Mouse (Mus musculus): Measurements from ENCODE around the gene Dram2. TPM values are rescaled to one million over a fixed set of nuclear protein-coding genes. Genes with fewer than 3 reads are reported as not detected.

The Dram2 gene
- 76.4 and 79.1 TPM in 2 replicates for polyA plus RNA-seq (2015; fragmentation: Nextera tagmentation; extraction: Ambion mirVana)

DNA sequence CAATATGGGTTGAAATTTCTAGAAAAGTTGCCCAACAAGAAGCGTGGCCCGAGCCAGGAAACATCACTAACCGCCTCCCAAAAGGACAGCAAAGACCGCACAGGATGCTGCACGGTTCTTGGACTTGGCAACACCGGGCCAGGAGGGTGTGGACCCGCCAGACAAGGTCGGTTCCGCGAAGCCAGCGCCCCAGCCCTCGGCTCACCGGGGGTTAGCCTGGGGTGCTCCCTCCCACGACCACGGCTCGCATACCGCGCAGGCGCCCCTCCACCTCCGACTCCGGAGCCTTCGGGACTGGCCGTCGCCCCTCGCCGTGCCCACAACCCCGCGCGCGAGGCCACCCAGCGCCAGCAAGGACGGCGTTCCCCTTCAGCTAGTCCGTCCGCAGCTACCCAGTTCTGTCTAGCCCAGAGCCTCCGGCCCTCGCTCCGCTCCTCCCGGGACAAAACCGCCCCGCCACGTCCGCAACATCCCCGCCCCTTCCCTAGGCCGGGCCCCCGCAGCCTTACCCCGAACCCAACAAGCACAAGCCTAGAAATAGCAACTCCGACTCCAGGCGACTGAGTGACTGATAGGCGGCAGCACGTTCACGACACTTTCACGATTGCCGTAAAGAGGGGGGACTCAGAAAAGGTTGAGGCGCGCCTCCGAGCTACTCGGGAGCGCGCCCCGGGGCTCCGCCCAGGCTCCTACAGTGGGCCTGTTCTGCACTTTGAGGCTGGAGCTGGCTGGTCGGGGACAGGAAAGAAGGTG, at the start of gene Dram2, which contains the start of gene Cept1:
Gene Dram2, plus strand, starts transcription at position 628 of the 753 bp plus-strand sequence.
Gene Cept1, minus strand, starts transcription at position 632 of the 753 bp plus-strand sequence.
- TF ChIP-seq CTCF (IDR thresholded peaks at IDR 0.05; ENCODE audit: low read depth) (no peak), EP300 (IDR thresholded peaks at IDR 0.05; ENCODE audit: low read depth) (no peak)
- no peaks in the 10 kb centered on the region for H3K27me3 ChIP-seq (ENCODE audit: insufficient read depth, low read length)
- H3K9ac ChIP-seq (replicated peaks), result peak within 1 kb of the TSS; percentile 98
- peaks cover 28% of the 10 kb centered on the region for H3K4me1 ChIP-seq (ENCODE audit: insufficient read depth)
- peak within 1 kb of the TSS; percentile 96 for H3K4me3 ChIP-seq (ENCODE audit: low read depth, low read length)
- 2% methylated on average over 53 of the region's 63 CpGs for WGBS (ENCODE audit: insufficient replicate concordance)
- DNase-seq (peak; percentile 93), ATAC-seq (peak; percentile 94)
- no peaks in the 10 kb centered on the region; the same call in 1 of the 2 replicates for H3K36me3 ChIP-seq (replicated peaks; ENCODE audit: insufficient read depth, low read length)
- H3K9me3 ChIP-seq (ENCODE audit: low read length), result no peaks in the 10 kb centered on the region
- peak within 1 kb of the TSS; percentile 86 for H3K4me2 ChIP-seq (ENCODE audit: low read depth, low read length)
- H3K27ac ChIP-seq (ENCODE audit: low read depth), result peak within 1 kb of the TSS; percentile 99

DNA sequence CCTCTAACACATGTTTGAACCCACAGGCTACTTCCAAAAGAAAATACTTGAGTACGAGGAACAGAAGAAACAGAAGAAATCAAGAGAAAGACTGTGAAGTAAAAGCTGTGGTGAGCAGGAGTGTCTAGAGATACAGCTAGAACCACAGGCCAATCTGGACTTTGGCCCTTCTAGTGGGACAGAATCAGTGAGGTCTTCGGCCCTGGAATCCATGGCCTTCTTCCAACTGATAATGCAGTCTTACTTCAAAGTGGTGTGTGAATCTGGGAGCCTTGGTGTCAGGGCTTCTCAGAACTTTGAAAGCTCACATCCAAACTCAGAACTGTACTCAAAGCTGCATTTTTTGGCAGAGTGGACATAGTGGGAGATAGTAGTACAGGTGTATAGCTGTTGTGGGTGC, 47.1 kb upstream of the Dram2 start:
- Histone ChIP-seq H3K27ac (ENCODE audit: low read depth) (no peak overlapping the region), H3K36me3 (replicated peaks; ENCODE audit: insufficient read depth, low read length) (peaks cover 31% of the 10 kb centered on the region), H3K9me3 (ENCODE audit: low read length) (no peaks in the 10 kb centered on the region), H3K27me3 (ENCODE audit: insufficient read depth, low read length) (no peaks in the 10 kb centered on the region), H3K4me1 (ENCODE audit: insufficient read depth) (peaks cover 36% of the 10 kb centered on the region), H3K4me2 (ENCODE audit: low read depth, low read length) (no peak overlapping the region), H3K9ac (replicated peaks) (no peak overlapping the region), H3K4me3 (ENCODE audit: low read depth, low read length) (no peak overlapping the region)
- 70% methylated on average over 2 of the region's 2 CpGs for WGBS (ENCODE audit: insufficient replicate concordance)
- ATAC-seq, result no peak
- no peak for DNase-seq
- TF ChIP-seq CTCF (IDR thresholded peaks at IDR 0.05; ENCODE audit: low read depth) (no peak), EP300 (IDR thresholded peaks at IDR 0.05; ENCODE audit: low read depth) (no peak)

GRCm38 (mm10) chr3:106502892-106503291, 44.7 kb upstream of the Dram2 start:
- 75% methylated on average over 2 of the region's 2 CpGs for WGBS (ENCODE audit: insufficient replicate concordance)
- no peak for DNase-seq
- H3K9me3 ChIP-seq (ENCODE audit: low read length), result no peaks in the 10 kb centered on the region

DNA sequence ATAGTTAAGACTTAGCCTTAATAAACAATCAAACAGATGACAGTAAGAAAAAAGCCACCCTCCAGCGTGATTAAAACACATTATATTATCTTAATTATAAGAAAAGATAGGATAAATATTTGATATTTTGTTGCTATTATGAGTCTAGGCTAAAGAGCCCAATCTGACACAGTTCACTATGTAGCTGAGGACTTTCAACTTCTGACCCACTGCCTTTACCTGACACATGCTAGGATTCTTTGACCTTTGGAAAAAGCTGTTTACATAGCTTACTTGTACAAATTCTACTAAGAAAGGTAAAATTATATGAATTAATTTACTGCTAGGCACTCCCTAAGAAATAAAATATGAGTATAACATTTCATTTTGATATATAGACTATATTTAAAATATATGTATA, 36.9 kb upstream of the Dram2 start:
- H3K4me1 ChIP-seq (ENCODE audit: insufficient read depth), result no peaks in the 10 kb centered on the region; the same call in 1 of the 2 replicates
- WGBS (ENCODE audit: insufficient replicate concordance), result 67% methylated on average over 1 of the region's 1 CpGs

More at GRCm38 (mm10) chr3:106502892-106503291, 44.7 kb upstream of the Dram2 start:
- Histone ChIP-seq H3K4me2 (ENCODE audit: low read depth, low read length) (no peak overlapping the region), H3K4me1 (ENCODE audit: insufficient read depth) (peaks cover 14% of the 10 kb centered on the region), H3K27ac (ENCODE audit: low read depth) (no peak overlapping the region), H3K36me3 (replicated peaks; ENCODE audit: insufficient read depth, low read length) (peaks cover 34% of the 10 kb centered on the region), H3K9ac (replicated peaks) (no peak overlapping the region), H3K4me3 (ENCODE audit: low read depth, low read length) (no peak overlapping the region), H3K27me3 (ENCODE audit: insufficient read depth, low read length) (no peaks in the 10 kb centered on the region)
- TF ChIP-seq EP300 (IDR thresholded peaks at IDR 0.05; ENCODE audit: low read depth) (no peak), CTCF (IDR thresholded peaks at IDR 0.05; ENCODE audit: low read depth) (no peak)
- ATAC-seq, result no peak

DNA sequence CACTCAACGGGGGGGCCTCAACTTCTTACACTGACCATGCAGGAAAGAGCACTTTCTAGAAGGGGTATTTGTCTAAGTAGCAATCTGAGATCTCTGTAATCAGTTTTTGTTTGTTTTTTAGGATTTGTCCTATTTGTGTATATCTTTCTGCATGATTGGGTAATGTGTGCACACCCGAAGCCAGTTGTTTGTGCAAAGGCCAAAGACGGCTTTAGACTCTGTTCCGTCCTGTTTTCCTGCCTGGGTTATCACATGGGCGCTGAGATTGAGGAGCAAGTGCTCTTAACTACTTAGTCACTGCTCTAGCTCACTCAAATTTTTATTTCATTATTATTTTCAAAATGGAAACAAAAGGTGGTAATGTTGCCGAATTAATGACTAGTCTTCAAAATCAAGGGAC, 32.6 kb upstream of the Dram2 start:
- H3K4me3 ChIP-seq (ENCODE audit: low read depth, low read length), result no peak overlapping the region
- no peaks in the 10 kb centered on the region for H3K27me3 ChIP-seq (ENCODE audit: insufficient read depth, low read length)
- H3K36me3 ChIP-seq (replicated peaks; ENCODE audit: insufficient read depth, low read length), result peaks cover 5% of the 10 kb centered on the region; the same call in 1 of the 2 replicates
- no peak overlapping the region for H3K9ac ChIP-seq (replicated peaks)
- no peak overlapping the region for H3K4me2 ChIP-seq (ENCODE audit: low read depth, low read length)
- H3K4me1 ChIP-seq (ENCODE audit: insufficient read depth), result no peaks in the 10 kb centered on the region; the same call in 1 of the 2 replicates
- DNase-seq (no peak), ATAC-seq (peak; percentile 84)
- H3K9me3 ChIP-seq (ENCODE audit: low read length), result no peaks in the 10 kb centered on the region
- 55% methylated on average over 6 of the region's 6 CpGs for WGBS (ENCODE audit: insufficient replicate concordance)
- TF ChIP-seq CTCF (IDR thresholded peaks at IDR 0.05; ENCODE audit: low read depth) (no peak), EP300 (IDR thresholded peaks at IDR 0.05; ENCODE audit: low read depth) (no peak; the same call in 1 of the 2 replicates)
- H3K27ac ChIP-seq (ENCODE audit: low read depth), result peak overlapping the region; percentile 69

More for the DNA sequence above, 36.9 kb upstream of the Dram2 start:
- no peaks in the 10 kb centered on the region for H3K9me3 ChIP-seq (ENCODE audit: low read length)
- H3K27me3 ChIP-seq (ENCODE audit: insufficient read depth, low read length), result no peaks in the 10 kb centered on the region
- no peak for DNase-seq
- H3K27ac ChIP-seq (ENCODE audit: low read depth), result no peak overlapping the region
- H3K4me3 ChIP-seq (ENCODE audit: low read depth, low read length), result no peak overlapping the region
- peak; percentile 56; the same call in 1 of the 2 replicates for ATAC-seq
- no peak overlapping the region for H3K4me2 ChIP-seq (ENCODE audit: low read depth, low read length)
- TF ChIP-seq EP300 (IDR thresholded peaks at IDR 0.05; ENCODE audit: low read depth) (no peak), CTCF (IDR thresholded peaks at IDR 0.05; ENCODE audit: low read depth) (no peak)
- peaks cover 5% of the 10 kb centered on the region; the same call in 1 of the 2 replicates for H3K36me3 ChIP-seq (replicated peaks; ENCODE audit: insufficient read depth, low read length)
- H3K9ac ChIP-seq (replicated peaks), result no peak overlapping the region

DNA sequence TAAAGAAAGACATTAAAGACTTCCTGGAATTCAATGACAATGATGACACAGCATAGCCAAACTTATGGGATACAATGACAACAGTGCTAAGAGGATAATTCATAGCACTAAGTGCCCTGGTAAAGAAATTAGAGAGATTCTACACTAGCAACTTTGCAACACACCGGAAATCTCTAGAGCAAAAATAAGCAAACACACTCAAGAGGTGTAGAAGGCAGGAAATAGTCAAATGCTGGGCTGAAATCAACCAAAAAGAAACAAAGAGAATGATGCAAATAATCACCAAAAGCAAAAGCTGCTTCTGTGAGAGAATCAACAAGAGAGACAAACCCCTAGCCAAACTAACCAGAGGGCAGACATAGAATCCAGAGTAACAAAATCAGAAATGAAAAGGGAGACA, 24.9 kb upstream of the Dram2 start:
- peaks cover 6% of the 10 kb centered on the region; the same call in 1 of the 2 replicates for H3K36me3 ChIP-seq (replicated peaks; ENCODE audit: insufficient read depth, low read length)
- H3K9me3 ChIP-seq (ENCODE audit: low read length), result no peaks in the 10 kb centered on the region
- H3K27ac ChIP-seq (ENCODE audit: low read depth), result no peak overlapping the region
- ATAC-seq, result no peak
- no peak for DNase-seq
- WGBS (ENCODE audit: insufficient replicate concordance), result 89% methylated on average over 1 of the region's 1 CpGs
- no peak overlapping the region for H3K9ac ChIP-seq (replicated peaks)
- no peak overlapping the region for H3K4me2 ChIP-seq (ENCODE audit: low read depth, low read length)
- no peak overlapping the region for H3K4me3 ChIP-seq (ENCODE audit: low read depth, low read length)
- TF ChIP-seq EP300 (IDR thresholded peaks at IDR 0.05; ENCODE audit: low read depth) (no peak), CTCF (IDR thresholded peaks at IDR 0.05; ENCODE audit: low read depth) (no peak)
- H3K4me1 ChIP-seq (ENCODE audit: insufficient read depth), result no peaks in the 10 kb centered on the region
- H3K27me3 ChIP-seq (ENCODE audit: insufficient read depth, low read length), result no peaks in the 10 kb centered on the region
